Mouse (Mus musculus) heart, adult 2 months (tissue): ENCODE measurements at regions not wholly inside any gene's neighbourhood (a gene's known extent, or its start where the extent isn't known, plus 50 kb on each side); places are given as distances from the start of the nearest gene placed in this dataset.
"Not testable (repeated sequence)": the region's sequence is repeated elsewhere in the genome, so short reads cannot be mapped to it uniquely, and the experiment has no call there.

Source experiments
- DNase-seq, 2 experiments: peaks; one replicate each; pipeline ENCODE4 v3.0.0; 2021
- H3K27ac ChIP-seq: fragments of 200-600 bp; 2 replicates; pipeline ENCODE4 v1.8.1; 2022
- H3K27me3 ChIP-seq: fragments of 200-500 bp; 2 replicates; pipeline ENCODE4 v1.6.1; 2012; ENCODE audit warnings: mild to moderate bottlenecking, low read length, inconsistent platforms, mixed read lengths; ENCODE audit not compliant: control insufficient read depth, insufficient read depth
- H3K36me3 ChIP-seq: fragments of 200-500 bp; 2 replicates; pipeline ENCODE4 v1.6.1; 2012; ENCODE audit warnings: low read length, inconsistent platforms; ENCODE audit not compliant: control insufficient read depth, insufficient read depth
- H3K4me1 ChIP-seq: fragments of 200-500 bp; 2 replicates; pipeline ENCODE4 v1.6.1; 2011; ENCODE audit warnings: low read length; ENCODE audit not compliant: control insufficient read depth, insufficient read depth
- H3K4me3 ChIP-seq: fragments of 200-600 bp; 2 replicates; pipeline ENCODE4 v1.8.1; 2022
- H3K79me2 ChIP-seq: fragments of 200-500 bp; replicated peaks from 2 replicates; pipeline ENCODE4 v1.6.1; 2012; ENCODE audit warnings: mild to moderate bottlenecking, inconsistent platforms, low read length, moderate library complexity, mixed read lengths; ENCODE audit not compliant: control insufficient read depth, insufficient read depth
- H3K9ac ChIP-seq: fragments of 200-500 bp; 2 replicates; pipeline ENCODE4 v1.6.1; 2012; ENCODE audit warnings: low read depth, mild to moderate bottlenecking, control low read depth, inconsistent platforms, low read length, mixed read lengths
- CTCF ChIP-seq: fragments of 200-600 bp; IDR thresholded peaks from 2 replicates; pipeline ENCODE4 v1.8.1; 2022; ENCODE audit warnings: antibody characterized with exemption, mild to moderate bottlenecking, moderate library complexity
- EP300 ChIP-seq: fragments of 200-500 bp; IDR thresholded peaks from 2 replicates; pipeline ENCODE4 v1.6.1; 2011; ENCODE audit warnings: low read depth, low read length, control low read depth; ENCODE audit not compliant: insufficient read depth
- POLR2A ChIP-seq: fragments of 200-500 bp; IDR thresholded peaks from 2 replicates; pipeline ENCODE4 v1.6.1; 2011; ENCODE audit warnings: mild to moderate bottlenecking, low read depth, low read length, control low read depth; ENCODE audit not compliant: insufficient read depth
- WGBS: fragments of 180-500 bp; shearing (Covaris S2); methylation state at CpG from one replicate; pipeline ENCODE4 v1.1.7; 2018; 5-methylcytosine and 5-hydroxymethylcytosine counted together
- intact Hi-C: fragments of 180-260 bp; cut with DNase I; formaldehyde crosslinking; loops from one replicate; pipeline ENCODE4 v1.15.1; 2025

GRCm38 (mm10) chr6:84315175-84315912 is 278.4 kb downstream of the Cyp26b1 start:
- Histone ChIP-seq H3K4me3 (no peak overlapping the region), H3K4me1 (peaks cover 1% of the 10 kb centered on the region; the same call in 1 of the 2 replicates), H3K9ac (no peak overlapping the region), H3K79me2 (no peaks in the 10 kb centered on the region), H3K27me3 (no peaks in the 10 kb centered on the region), H3K36me3 (no peaks in the 10 kb centered on the region), H3K27ac (no peak overlapping the region)
- TF ChIP-seq POLR2A (no peak), EP300 (no peak), CTCF (no peak)
- WGBS, result 56% methylated on average over 8 of the region's 8 CpGs
- no peak for DNase-seq
- intact Hi-C loops, result loop anchor here (5.0 kb wide), 1 partner anchor 43 kb away; no protein-coding TSS in a partner anchor

GRCm38 (mm10) chr6:84313797-84314196 is 279.9 kb downstream of the Cyp26b1 start:
- no peak for DNase-seq
- Histone ChIP-seq H3K4me3 (no peak overlapping the region), H3K27me3 (no peaks in the 10 kb centered on the region), H3K79me2 (no peaks in the 10 kb centered on the region), H3K9ac (no peak overlapping the region), H3K36me3 (no peaks in the 10 kb centered on the region), H3K4me1 (peaks cover 1% of the 10 kb centered on the region; the same call in 1 of the 2 replicates), H3K27ac (no peak overlapping the region)
- intact Hi-C loops, result no loop called here
- WGBS, result 23% methylated on average over 4 of the region's 4 CpGs
- TF ChIP-seq POLR2A (no peak), EP300 (no peak), CTCF (no peak)

DNA sequence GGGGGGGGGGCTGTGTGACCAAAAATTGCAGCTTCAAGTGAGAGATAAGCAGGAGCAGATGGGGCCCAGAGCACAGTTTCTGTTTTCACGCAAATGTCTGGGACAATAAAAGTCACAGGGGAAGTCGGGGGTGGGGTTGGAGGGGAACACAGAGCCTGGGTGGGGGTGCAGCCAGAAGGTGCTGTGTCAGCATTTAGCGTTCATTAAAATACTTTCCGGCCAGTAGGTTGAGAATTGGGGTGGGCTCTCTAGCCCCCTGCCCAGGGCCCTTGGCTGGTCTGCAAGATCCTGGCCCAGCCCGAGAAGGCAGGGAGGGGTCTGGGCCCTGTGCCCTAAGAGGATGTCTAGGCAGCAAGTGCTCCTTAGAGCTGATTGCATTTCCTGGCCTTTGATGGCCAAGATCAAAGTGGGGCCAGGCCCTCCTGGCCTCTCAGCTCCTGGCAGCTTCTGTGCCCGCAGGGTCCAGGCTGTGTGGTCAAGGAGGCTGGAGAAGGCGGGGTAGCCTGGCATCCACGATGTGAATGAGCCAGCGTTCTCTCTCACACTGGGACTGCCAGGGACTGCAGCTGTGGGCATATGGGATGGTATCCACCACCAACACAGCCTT is 283.0 kb downstream of the Cyp26b1 start:
- H3K79me2 ChIP-seq, result no peaks in the 10 kb centered on the region
- H3K27me3 ChIP-seq, result no peaks in the 10 kb centered on the region
- intact Hi-C loops, result no loop called here
- no peak overlapping the region for H3K9ac ChIP-seq
- no peak for TF ChIP-seq EP300
- no peak for TF ChIP-seq CTCF
- no peak for TF ChIP-seq POLR2A
- H3K27ac ChIP-seq, result no peak overlapping the region
- H3K4me1 ChIP-seq, result no peaks in the 10 kb centered on the region; the same call in 1 of the 2 replicates
- 73% methylated on average over 9 of the region's 9 CpGs for WGBS
- no peaks in the 10 kb centered on the region for H3K36me3 ChIP-seq
- H3K4me3 ChIP-seq, result no peak overlapping the region
- no peak for DNase-seq

GRCm38 (mm10) chr6:84307556-84307955 is 286.2 kb downstream of the Cyp26b1 start:
- H3K27me3 ChIP-seq, result no peaks in the 10 kb centered on the region
- H3K36me3 ChIP-seq, result no peaks in the 10 kb centered on the region
- H3K27ac ChIP-seq, result no peak overlapping the region
- 72% methylated on average over 3 of the region's 3 CpGs for WGBS
- intact Hi-C loops, result no loop called here
- peaks cover 3% of the 10 kb centered on the region; the same call in 1 of the 2 replicates for H3K4me1 ChIP-seq
- H3K79me2 ChIP-seq, result no peaks in the 10 kb centered on the region
- TF ChIP-seq CTCF, result no peak
- TF ChIP-seq POLR2A, result no peak
- no peak for TF ChIP-seq EP300
- no peak for DNase-seq
- H3K9ac ChIP-seq, result no peak overlapping the region
- no peak overlapping the region for H3K4me3 ChIP-seq

DNA sequence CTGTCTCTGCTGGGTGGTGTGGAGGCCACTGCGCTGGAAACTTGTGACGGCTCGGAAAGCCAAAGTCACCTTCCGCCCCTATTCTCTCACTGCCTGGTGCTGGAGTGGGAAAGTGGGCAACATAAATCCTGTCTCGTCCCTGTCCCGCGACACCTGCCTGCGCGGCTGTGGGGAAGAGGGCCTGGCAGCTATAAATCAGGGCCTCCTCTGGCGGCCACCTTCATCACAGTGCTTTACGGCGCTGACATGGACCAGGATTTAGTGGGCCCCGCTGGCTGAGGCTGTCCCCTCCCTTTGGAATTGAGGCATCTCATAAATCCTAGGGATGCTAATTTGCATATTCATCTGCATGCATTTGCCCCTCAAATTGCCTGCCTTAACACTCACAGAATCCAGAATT is 287.1 kb downstream of the Cyp26b1 start:
- no peaks in the 10 kb centered on the region for H3K27me3 ChIP-seq
- no peak for DNase-seq
- H3K36me3 ChIP-seq, result no peaks in the 10 kb centered on the region
- no peak for TF ChIP-seq EP300
- no peak for TF ChIP-seq CTCF
- no peak for TF ChIP-seq POLR2A
- H3K9ac ChIP-seq, result no peak overlapping the region
- WGBS, result 88% methylated on average over 13 of the region's 13 CpGs
- no peaks in the 10 kb centered on the region for H3K79me2 ChIP-seq
- H3K4me1 ChIP-seq, result peaks cover 3% of the 10 kb centered on the region; the same call in 1 of the 2 replicates
- H3K27ac ChIP-seq, result no peak overlapping the region
- no peak overlapping the region for H3K4me3 ChIP-seq
- intact Hi-C loops, result no loop called here

DNA sequence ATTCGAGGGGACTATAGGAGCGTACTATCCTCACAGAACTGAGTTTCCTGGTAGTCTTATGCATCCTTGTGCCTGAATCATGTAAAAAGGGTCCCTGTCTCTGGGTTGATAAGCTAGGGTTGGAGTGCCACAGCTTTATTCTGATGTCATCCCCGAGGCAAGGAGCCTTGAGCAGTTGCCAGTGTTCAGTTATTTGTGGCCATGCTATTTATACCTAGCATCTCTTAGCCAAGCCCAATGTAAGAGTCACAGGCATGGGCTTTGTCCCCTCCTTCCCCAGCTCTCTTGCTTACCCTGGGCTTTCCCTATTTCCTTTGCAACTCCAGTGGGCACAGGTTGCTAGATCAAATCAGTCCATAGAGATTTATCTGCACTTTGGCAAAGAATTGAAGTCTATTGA is 288.6 kb downstream of the Cyp26b1 start:
- WGBS, result 28% methylated on average over 3 of the region's 3 CpGs
- Histone ChIP-seq H3K27ac (peak overlapping the region; percentile 70), H3K9ac (peak overlapping the region; percentile 52; the same call in 1 of the 2 replicates), H3K4me3 (no peak overlapping the region), H3K4me1 (peaks cover 3% of the 10 kb centered on the region; the same call in 1 of the 2 replicates), H3K36me3 (no peaks in the 10 kb centered on the region), H3K79me2 (no peaks in the 10 kb centered on the region), H3K27me3 (no peaks in the 10 kb centered on the region)
- intact Hi-C loops, result no loop called here
- peak in 1 of 2 experiments; percentile 41 for DNase-seq
- no peak for TF ChIP-seq EP300
- TF ChIP-seq CTCF, result no peak
- 0 out of 2 replicates have a peak, but pooled peaks have one; percentile 17 for TF ChIP-seq POLR2A

- H3K36me3 ChIP-seq, H3K27me3 ChIP-seq, H3K4me1 ChIP-seq, H3K9ac ChIP-seq, H3K27ac ChIP-seq, H3K79me2 ChIP-seq, DNase-seq, H3K4me3 ChIP-seq, intact Hi-C loops: not testable (repeated sequence)
- WGBS, result 83% methylated on average over 3 of the region's 3 CpGs
Measured at GRCm38 (mm10) chr6:84302916-84303315, 290.8 kb downstream of the Cyp26b1 start.
